Mouse (Mus musculus) lung, embryonic 15.5 days (tissue): ENCODE data around the gene Abcb6. TPM values are rescaled to one million over a fixed set of nuclear protein-coding genes. Genes with fewer than 3 reads are reported as not detected.

Experiments used
- ATAC-seq: fragments of 200-750 bp; cut with Nextera tagmentation; 2 replicates; pipeline ENCODE4 v1.8.0; 2017; ENCODE audit warnings: moderate number of reproducible peaks, borderline replicate concordance; ENCODE audit not compliant: low FRiP score, low TSS enrichment; ENCODE audit errors: extremely low read depth
- H3K27ac ChIP-seq: fragments of 300-500 bp; sonication (generic); 2 replicates; pipeline ENCODE4 v1.5.1; 2015; ENCODE audit warnings: moderate library complexity, mild to moderate bottlenecking, inconsistent platforms
- H3K27me3 ChIP-seq: fragments of 300-500 bp; sonication (generic); 2 replicates; pipeline ENCODE4 v1.6.1; 2015; ENCODE audit warnings: inconsistent platforms
- H3K36me3 ChIP-seq: fragments of 300-500 bp; sonication (generic); 2 replicates; pipeline ENCODE4 v1.6.1; 2015; ENCODE audit warnings: inconsistent platforms
- H3K4me1 ChIP-seq: fragments of 300-500 bp; sonication (generic); 2 replicates; pipeline ENCODE4 v1.6.1; 2015; ENCODE audit warnings: inconsistent platforms
- H3K4me2 ChIP-seq: fragments of 300-500 bp; sonication (generic); 2 replicates; pipeline ENCODE4 v1.6.1; 2015; ENCODE audit warnings: inconsistent platforms, mild to moderate bottlenecking, moderate library complexity
- H3K4me3 ChIP-seq: fragments of 300-500 bp; sonication (generic); 2 replicates; pipeline ENCODE4 v1.5.1; 2015; ENCODE audit warnings: mild to moderate bottlenecking, inconsistent platforms
- H3K9ac ChIP-seq: fragments of 300-500 bp; sonication (generic); 2 replicates; pipeline ENCODE4 v1.6.1; 2015; ENCODE audit warnings: inconsistent platforms
- H3K9me3 ChIP-seq: fragments of 300-500 bp; sonication (generic); 2 replicates; pipeline ENCODE4 v1.6.1; 2016; ENCODE audit warnings: inconsistent platforms
- WGBS: fragments of 180-500 bp; shearing (Covaris S2); methylation state at CpG from one replicate; pipeline ENCODE4 v1.1.7; 2015; 5-methylcytosine and 5-hydroxymethylcytosine counted together
- polyA plus RNA-seq: library from polyadenylated mRNA; unstranded; fragments of >200 nt; fragmentation: Nextera tagmentation; extraction: Ambion mirVana; gene quantifications from 2 replicates; pipeline ENCODE4 v1.2.1, GENCODE M21; 2015

Abcb6 gene
- polyA plus RNA-seq, 1 experiment from 2014 or later, result 16.1 TPM

- Histone ChIP-seq H3K9ac (peak within 1 kb of the TSS; percentile 81), H3K4me2 (peak within 1 kb of the TSS; percentile 85), H3K27ac (peak within 1 kb of the TSS; percentile 94), H3K27me3 (no peaks in the 10 kb centered on the region), H3K4me3 (peak within 1 kb of the TSS; percentile 98), H3K4me1 (peaks cover 15% of the 10 kb centered on the region), H3K36me3 (peaks cover 33% of the 10 kb centered on the region), H3K9me3 (no peaks in the 10 kb centered on the region)
- peak; percentile 99 for ATAC-seq
- WGBS, result 2% methylated on average over 57 of the region's 59 CpGs
Observed at GRCm38 (mm10) chr1:75168472-75169464, 11.4 kb downstream of the Abcb6 start, which contains the start of gene Zfand2b. Gene Zfand2b (plus strand): TSS chr1:75168646.

GRCm38 (mm10) chr1:75168093-75168471 is 12.1 kb downstream of the Abcb6 start:
- WGBS, result 3% methylated on average over 7 of the region's 7 CpGs
- H3K4me1 ChIP-seq, result peaks cover 15% of the 10 kb centered on the region
- H3K27ac ChIP-seq, result 0 out of 2 replicates have a peak overlapping the region, but pooled peaks have one; percentile 94
- peak; percentile 24 for ATAC-seq
- H3K9me3 ChIP-seq, result no peaks in the 10 kb centered on the region
- H3K4me2 ChIP-seq, result peak overlapping the region; percentile 85
- H3K9ac ChIP-seq, result peak overlapping the region; percentile 81
- H3K4me3 ChIP-seq, result peak overlapping the region; percentile 98
- peaks cover 29% of the 10 kb centered on the region for H3K36me3 ChIP-seq
- H3K27me3 ChIP-seq, result no peaks in the 10 kb centered on the region

- no peak overlapping the region for H3K4me3 ChIP-seq
- H3K4me2 ChIP-seq, result no peak overlapping the region
- no peak for ATAC-seq
- H3K9ac ChIP-seq, result no peak overlapping the region
- H3K9me3 ChIP-seq, result no peaks in the 10 kb centered on the region
- H3K36me3 ChIP-seq, result no peaks in the 10 kb centered on the region
- WGBS, result 71% methylated on average over 4 of the region's 4 CpGs
- no peaks in the 10 kb centered on the region for H3K27me3 ChIP-seq
- no peak overlapping the region for H3K27ac ChIP-seq
- H3K4me1 ChIP-seq, result no peaks in the 10 kb centered on the region
Observed at GRCm38 (mm10) chr1:75160256-75160617, 20.0 kb downstream of the Abcb6 start.

GRCm38 (mm10) chr1:75159540-75160255 is 20.5 kb downstream of the Abcb6 start:
- H3K27ac ChIP-seq, result no peak overlapping the region
- no peaks in the 10 kb centered on the region for H3K36me3 ChIP-seq
- no peak overlapping the region for H3K4me3 ChIP-seq
- H3K4me1 ChIP-seq, result no peaks in the 10 kb centered on the region
- WGBS, result 45% methylated on average over 5 of the region's 5 CpGs
- no peak overlapping the region for H3K9ac ChIP-seq
- H3K9me3 ChIP-seq, result no peaks in the 10 kb centered on the region
- ATAC-seq, result no peak
- no peaks in the 10 kb centered on the region for H3K27me3 ChIP-seq
- H3K4me2 ChIP-seq, result no peak overlapping the region

GRCm38 (mm10) chr1:75158990-75159389 is 21.2 kb downstream of the Abcb6 start:
- H3K9ac ChIP-seq, result no peak overlapping the region

GRCm38 (mm10) chr1:75155837-75156236 is 24.4 kb downstream of the Abcb6 start:
- Histone ChIP-seq H3K36me3 (no peaks in the 10 kb centered on the region), H3K27me3 (no peaks in the 10 kb centered on the region), H3K9ac (no peak overlapping the region), H3K27ac (no peak overlapping the region), H3K4me3 (no peak overlapping the region), H3K9me3 (no peaks in the 10 kb centered on the region), H3K4me2 (no peak overlapping the region), H3K4me1 (no peaks in the 10 kb centered on the region)
- 40% methylated on average over 3 of the region's 3 CpGs for WGBS
- ATAC-seq, result no peak

More at GRCm38 (mm10) chr1:75158990-75159389, 21.2 kb downstream of the Abcb6 start:
- Histone ChIP-seq H3K27ac (no peak overlapping the region), H3K4me3 (no peak overlapping the region), H3K27me3 (no peaks in the 10 kb centered on the region), H3K36me3 (no peaks in the 10 kb centered on the region), H3K4me1 (no peaks in the 10 kb centered on the region), H3K4me2 (no peak overlapping the region), H3K9me3 (no peaks in the 10 kb centered on the region)
- ATAC-seq, result no peak

- peaks cover 41% of the 10 kb centered on the region for H3K36me3 ChIP-seq
- WGBS, result 83% methylated on average over 4 of the region's 4 CpGs
- no peak for ATAC-seq
- H3K4me2 ChIP-seq, result no peak overlapping the region
- no peaks in the 10 kb centered on the region for H3K9me3 ChIP-seq
- H3K4me1 ChIP-seq, result peaks cover 8% of the 10 kb centered on the region
- no peak overlapping the region for H3K27ac ChIP-seq
- no peak overlapping the region for H3K4me3 ChIP-seq
- H3K9ac ChIP-seq, result no peak overlapping the region
- H3K27me3 ChIP-seq, result no peaks in the 10 kb centered on the region
Observed at GRCm38 (mm10) chr1:75148727-75149126, 31.5 kb downstream of the Abcb6 start.

- no peak for ATAC-seq
- Histone ChIP-seq H3K4me1 (peaks cover 14% of the 10 kb centered on the region), H3K4me2 (no peak overlapping the region), H3K9ac (no peak overlapping the region), H3K27me3 (no peaks in the 10 kb centered on the region), H3K4me3 (no peak overlapping the region), H3K27ac (no peak overlapping the region), H3K36me3 (peaks cover 41% of the 10 kb centered on the region), H3K9me3 (no peaks in the 10 kb centered on the region)
- WGBS, result 72% methylated on average over 7 of the region's 7 CpGs
Observed at GRCm38 (mm10) chr1:75147411-75148135, 32.6 kb downstream of the Abcb6 start.

- no peak for ATAC-seq
- WGBS, result 93% methylated on average over 3 of the region's 3 CpGs
- H3K9me3 ChIP-seq, result no peaks in the 10 kb centered on the region
- no peak overlapping the region for H3K4me3 ChIP-seq
- no peak overlapping the region for H3K27ac ChIP-seq
- no peak overlapping the region for H3K9ac ChIP-seq
- H3K4me2 ChIP-seq, result no peak overlapping the region
- peaks cover 41% of the 10 kb centered on the region for H3K36me3 ChIP-seq
- H3K4me1 ChIP-seq, result peaks cover 21% of the 10 kb centered on the region
- H3K27me3 ChIP-seq, result no peaks in the 10 kb centered on the region
Observed at GRCm38 (mm10) chr1:75145589-75145988, 34.6 kb downstream of the Abcb6 start.

- peaks cover 55% of the 10 kb centered on the region for H3K36me3 ChIP-seq
Observed at GRCm38 (mm10) chr1:75142301-75143261, 37.6 kb downstream of the Abcb6 start, which contains the start of the genes Cnppd1 and Retreg2. Gene Cnppd1 (minus strand): TSS chr1:75142711. Gene Retreg2 (plus strand): TSS chr1:75142778.

More at GRCm38 (mm10) chr1:75142301-75143261, 37.6 kb downstream of the Abcb6 start, which contains the start of the genes Cnppd1 and Retreg2:
- Histone ChIP-seq H3K27me3 (no peaks in the 10 kb centered on the region), H3K27ac (peak within 1 kb of the TSS; percentile 94), H3K4me1 (peaks cover 28% of the 10 kb centered on the region), H3K4me3 (peak within 1 kb of the TSS; percentile 67), H3K4me2 (peak within 1 kb of the TSS; percentile 89), H3K9ac (peak within 1 kb of the TSS; percentile 90), H3K9me3 (no peaks in the 10 kb centered on the region)
- peak; percentile 86 for ATAC-seq
- under 1% methylated on average over 86 of the region's 91 CpGs for WGBS
